Mouse (Mus musculus): ENCODE results near the gene Kif1a.

Kif1a gene

GRCm38 (mm10) chr1:93020602-93021001 lies 81.1 kb downstream of the Kif1a start:
- in situ Hi-C loops (cut with MboI, MseI): no loop called here

- in situ Hi-C loops (cut with MboI, MseI): no loop called here
Measured at GRCm38 (mm10) chr1:93018716-93019115, 83.0 kb downstream of the Kif1a start.

- in situ Hi-C loops (cut with MboI, MseI): no loop called here
Measured at GRCm38 (mm10) chr1:93015136-93015535, 86.6 kb downstream of the Kif1a start.

- in situ Hi-C loops (cut with MboI, MseI): no loop called here
Measured at GRCm38 (mm10) chr1:93014460-93014859, 87.3 kb downstream of the Kif1a start.

GRCm38 (mm10) chr1:93013367-93013766 lies 88.4 kb downstream of the Kif1a start:
- in situ Hi-C loops (cut with MboI, MseI): no loop called here

- in situ Hi-C loops (cut with MboI, MseI): no loop called here
Measured at GRCm38 (mm10) chr1:93012103-93012585, 89.6 kb downstream of the Kif1a start.

GRCm38 (mm10) chr1:93010731-93011130 lies 91.0 kb downstream of the Kif1a start:
- in situ Hi-C loops (cut with MboI, MseI): no loop called here

- in situ Hi-C loops (cut with MboI, MseI): no loop called here
Measured at GRCm38 (mm10) chr1:93009196-93009595, 92.6 kb downstream of the Kif1a start.

- in situ Hi-C loops (cut with MboI, MseI): no loop called here
Measured at GRCm38 (mm10) chr1:93006061-93006460, 95.7 kb downstream of the Kif1a start, which contains the start of gene Aqp12. Gene Aqp12, plus strand, starts transcription at chr1:93006334.

- in situ Hi-C loops (cut with MboI, MseI): no loop called here
Measured at GRCm38 (mm10) chr1:92992880-92993279, 108.9 kb downstream of the Kif1a start.

- in situ Hi-C loops (cut with MboI, MseI): no loop called here
Measured at GRCm38 (mm10) chr1:92992214-92992855, 109.4 kb downstream of the Kif1a start.

- in situ Hi-C loops (cut with MboI, MseI): no loop called here
Measured at GRCm38 (mm10) chr1:92989891-92990290, 111.9 kb downstream of the Kif1a start.

- in situ Hi-C loops (cut with MboI, MseI): no loop called here
Measured at GRCm38 (mm10) chr1:92988894-92989293, 112.9 kb downstream of the Kif1a start.

GRCm38 (mm10) chr1:92984999-92985398 lies 116.8 kb downstream of the Kif1a start:
- in situ Hi-C loops (cut with MboI, MseI): no loop called here

- in situ Hi-C loops (cut with MboI, MseI): no loop called here
Measured at GRCm38 (mm10) chr1:92982931-92983605, 118.7 kb downstream of the Kif1a start.

- in situ Hi-C loops (cut with MboI, MseI): no loop called here
Measured at GRCm38 (mm10) chr1:92981056-92981845, 120.5 kb downstream of the Kif1a start.

GRCm38 (mm10) chr1:92979073-92979602 lies 122.6 kb downstream of the Kif1a start:
- in situ Hi-C loops (cut with MboI, MseI): no loop called here

GRCm38 (mm10) chr1:92978645-92979044 lies 123.1 kb downstream of the Kif1a start:
- in situ Hi-C loops (cut with MboI, MseI): no loop called here

- in situ Hi-C loops (cut with MboI, MseI): no loop called here
Measured at GRCm38 (mm10) chr1:92976141-92976566, 125.6 kb downstream of the Kif1a start.

- in situ Hi-C loops (cut with MboI, MseI): no loop called here
Measured at GRCm38 (mm10) chr1:92972854-92973253, 128.9 kb downstream of the Kif1a start.

GRCm38 (mm10) chr1:92971879-92972795 lies 129.6 kb downstream of the Kif1a start:
- in situ Hi-C loops (cut with MboI, MseI): no loop called here
